Mouse (Mus musculus): ENCODE measurements around the gene Sult6b1. TPM values are rescaled to one million over a fixed set of nuclear protein-coding genes. Genes with fewer than 3 reads are reported as not detected.
A peak's percentile ranks its signal among the peaks of the same experiment; 100 is the strongest.

Sult6b1 gene
- polyA plus RNA-seq, 1 experiment from 2014 or later = 0.87 TPM

- no peak for TF ChIP-seq CTCF (IDR thresholded peaks at IDR 0.05)
- in situ Hi-C loops (cut with MboI; ENCODE audit: low pct_unique_long_range_greater_than_20kb) = no loop called here
- ATAC-seq (peak; percentile 87), DNase-seq (ENCODE audit: low read depth, low spot score) (no peak)
- ChIA-PET CTCF (interaction anchor here (1.5 to 1.9 kb wide), 2 partner anchors 21 kb away, joined by 3 to 8 read pairs; no protein-coding TSS in a partner anchor), POLR2A (interaction anchor here (0.8 kb wide), 1 partner anchor 12 kb away, joined by 3 read pairs; no protein-coding TSS in a partner anchor)
- no peaks in the 10 kb centered on the region for H3K27me3 ChIP-seq
These were observed 9.6 kb upstream of the Sult6b1 start, which contains the start of gene Cebpzos for GRCm38 (mm10) chr17:78916369-78916813. Gene Cebpzos (plus strand): TSS chr17:78916500.

GRCm38 (mm10) chr17:78915772-78916171, 9.0 kb upstream of the Sult6b1 start:
- in situ Hi-C loops (cut with MboI; ENCODE audit: low pct_unique_long_range_greater_than_20kb) = no loop called here

GRCm38 (mm10) chr17:78913921-78914320, 7.1 kb upstream of the Sult6b1 start:
- no peak for TF ChIP-seq CTCF (IDR thresholded peaks at IDR 0.05)
- POLR2A ChIA-PET = no interaction called here
- in situ Hi-C loops (cut with MboI; ENCODE audit: low pct_unique_long_range_greater_than_20kb) = no loop called here
- CTCF ChIA-PET = no interaction called here
- DNase-seq (ENCODE audit: low read depth, low spot score) (no peak), ATAC-seq (no peak)
- H3K27me3 ChIP-seq = peaks cover 18% of the 10 kb centered on the region

More at GRCm38 (mm10) chr17:78915772-78916171, 9.0 kb upstream of the Sult6b1 start:
- ATAC-seq (no peak), DNase-seq (ENCODE audit: low read depth, low spot score) (no peak)
- ChIA-PET CTCF (interaction anchor here (1.5 kb wide), 1 partner anchor 20 kb away, joined by 3 read pairs; no protein-coding TSS in a partner anchor), POLR2A (interaction anchor here (0.8 kb wide), 1 partner anchor 12 kb away, joined by 3 read pairs; no protein-coding TSS in a partner anchor)
- H3K27me3 ChIP-seq = peaks cover 5% of the 10 kb centered on the region
- TF ChIP-seq CTCF (IDR thresholded peaks at IDR 0.05) = no peak

GRCm38 (mm10) chr17:78912861-78913281, 6.1 kb upstream of the Sult6b1 start:
- POLR2A ChIA-PET = no interaction called here
- ATAC-seq (no peak), DNase-seq (ENCODE audit: low read depth, low spot score) (no peak)
- CTCF ChIA-PET = no interaction called here
- peaks cover 20% of the 10 kb centered on the region for H3K27me3 ChIP-seq
- no peak for TF ChIP-seq CTCF (IDR thresholded peaks at IDR 0.05)
- in situ Hi-C loops (cut with MboI; ENCODE audit: low pct_unique_long_range_greater_than_20kb) = no loop called here

GRCm38 (mm10) chr17:78909374-78909773, 2.6 kb upstream of the Sult6b1 start:
- H3K27me3 ChIP-seq = peaks cover 20% of the 10 kb centered on the region
- TF ChIP-seq CTCF (IDR thresholded peaks at IDR 0.05) = no peak
- CTCF ChIA-PET = no interaction called here
- in situ Hi-C loops (cut with MboI; ENCODE audit: low pct_unique_long_range_greater_than_20kb) = no loop called here
- DNase-seq (ENCODE audit: low read depth, low spot score) (no peak), ATAC-seq (no peak)
- POLR2A ChIA-PET = no interaction called here

- no peak for DNase-seq (ENCODE audit: low read depth, low spot score)
- POLR2A ChIA-PET = no interaction called here
- H3K27me3 ChIP-seq = no peaks in the 10 kb centered on the region
- CTCF ChIA-PET = no interaction called here
- ATAC-seq = no peak
- TF ChIP-seq CTCF (IDR thresholded peaks at IDR 0.05) = no peak
- in situ Hi-C loops (cut with MboI; ENCODE audit: low pct_unique_long_range_greater_than_20kb) = no loop called here
These were observed 3.6 kb downstream of the Sult6b1 start for GRCm38 (mm10) chr17:78903158-78903557.

- DNase-seq (ENCODE audit: low read depth, low spot score) (no peak), ATAC-seq (peak; percentile 54)
- ChIA-PET CTCF (interaction anchor here (0.7 to 2.2 kb wide), 7 partner anchors 9 to 685 kb away, joined by 3 to 8 read pairs (median 3); no protein-coding TSS in a partner anchor), POLR2A (interaction anchor here (1.0 kb wide), 1 partner anchor 11 kb away, joined by 4 read pairs; no protein-coding TSS in a partner anchor)
- peak; percentile 74 for TF ChIP-seq CTCF (IDR thresholded peaks at IDR 0.05)
- in situ Hi-C loops (cut with MboI; ENCODE audit: low pct_unique_long_range_greater_than_20kb) = no loop called here
- H3K27me3 ChIP-seq = no peaks in the 10 kb centered on the region
These were observed 11.4 kb downstream of the Sult6b1 start for GRCm38 (mm10) chr17:78895394-78895793.

- in situ Hi-C loops (cut with MboI; ENCODE audit: low pct_unique_long_range_greater_than_20kb) = no loop called here
- ATAC-seq = no peak
- ChIA-PET CTCF (interaction anchor here (0.9 to 2.2 kb wide), 3 partner anchors 23 to 685 kb away, joined by 3 to 8 read pairs (median 3); no protein-coding TSS in a partner anchor), POLR2A (interaction anchor here (1.0 kb wide), 1 partner anchor 11 kb away, joined by 4 read pairs; no protein-coding TSS in a partner anchor)
- H3K27me3 ChIP-seq = no peaks in the 10 kb centered on the region
- no peak for DNase-seq (ENCODE audit: low read depth, low spot score)
- TF ChIP-seq CTCF (IDR thresholded peaks at IDR 0.05) = no peak
These were observed 11.8 kb downstream of the Sult6b1 start for GRCm38 (mm10) chr17:78894991-78895390.

GRCm38 (mm10) chr17:78891020-78891419, 15.8 kb downstream of the Sult6b1 start:
- ChIA-PET POLR2A (interaction anchor here (1.5 kb wide), 1 partner anchor 9 kb away, joined by 4 read pairs; the partner anchor contains the start of gene Eif2ak2), CTCF (no interaction called here)
- no peak for ATAC-seq
- TF ChIP-seq CTCF (IDR thresholded peaks at IDR 0.05) = no peak
- in situ Hi-C loops (cut with MboI; ENCODE audit: low pct_unique_long_range_greater_than_20kb) = no loop called here
- no peak for DNase-seq (ENCODE audit: low read depth, low spot score)
- H3K27me3 ChIP-seq = no peaks in the 10 kb centered on the region

GRCm38 (mm10) chr17:78889184-78889583, 17.6 kb downstream of the Sult6b1 start:
- POLR2A ChIA-PET = no interaction called here

GRCm38 (mm10) chr17:78888554-78888953, 18.2 kb downstream of the Sult6b1 start:
- ATAC-seq (no peak), DNase-seq (ENCODE audit: low read depth, low spot score) (no peak)
- in situ Hi-C loops (cut with MboI; ENCODE audit: low pct_unique_long_range_greater_than_20kb) = loop anchor here (10.0 kb wide), 1 partner anchor 686 kb away; no protein-coding TSS in a partner anchor
- ChIA-PET POLR2A (no interaction called here), CTCF (no interaction called here)
- no peaks in the 10 kb centered on the region for H3K27me3 ChIP-seq
- TF ChIP-seq CTCF (IDR thresholded peaks at IDR 0.05) = no peak

More at GRCm38 (mm10) chr17:78889184-78889583, 17.6 kb downstream of the Sult6b1 start:
- no peak for ATAC-seq
- CTCF ChIA-PET = no interaction called here
- TF ChIP-seq CTCF (IDR thresholded peaks at IDR 0.05) = no peak
- in situ Hi-C loops (cut with MboI; ENCODE audit: low pct_unique_long_range_greater_than_20kb) = loop anchor here (10.0 kb wide), 1 partner anchor 686 kb away; no protein-coding TSS in a partner anchor
- no peak for DNase-seq (ENCODE audit: low read depth, low spot score)
- H3K27me3 ChIP-seq = no peaks in the 10 kb centered on the region
